In genomic region chr3:107695948-107696881, GRCm38 (mm10) we compare ENCODE assay signal across 8 mouse cellular contexts. TPM values are rescaled to one million over a fixed set of nuclear protein-coding genes. Genes with fewer than 3 reads are reported as not detected.
DNase-seq lines count a peak whose midpoint lies in the region; ATAC-seq and TF ChIP-seq lines count a peak whose summit lies in the region.

TSS of gene Ahcyl1 (minus strand) at chr3:107696560.

- intact Hi-C loops in heart, adult 2 months (cut with DNase I), result loop anchor here (1.0 to 5.0 kb wide), 4 partner anchors 59 to 451 kb away; partner anchors contain the start of gene Gnai3

- H3K4me3 ChIP-seq in embryonic facial prominence, embryonic 14.5 days (ENCODE audit: low read depth, low read length), result peak within 1 kb of the TSS; percentile 88
- peak within 1 kb of the TSS; percentile 85 for H3K4me3 ChIP-seq in heart, adult 2 months
- peak within 1 kb of the TSS; percentile 93 for H3K4me3 ChIP-seq in limb, embryonic 13.5 days
- peak within 1 kb of the TSS; percentile 92 for H3K4me3 ChIP-seq in midbrain, embryonic 16.5 days (ENCODE audit: low read depth, low read length)

- peak; percentile 99 for DNase-seq in 3T3-L1 (ENCODE audit: low read depth, low spot score)
- peak; percentile 95 to 98 for DNase-seq in adrenal gland, postnatal 4 days (ENCODE audit: low spot score in 2 of 2)
- DNase-seq in embryonic facial prominence, embryonic 14.5 days (ENCODE audit: low spot score), result peak; percentile 98
- peak; percentile 99 for DNase-seq in heart, adult 2 months
- peak; percentile 99 for DNase-seq in kidney, adult 8-10 months
- peak; percentile 96 to 98 for DNase-seq in spleen, postnatal 10 days (ENCODE audit: low spot score in 2 of 2)

- no peaks in the 10 kb centered on the region for H3K36me3 ChIP-seq in embryonic facial prominence, embryonic 14.5 days (ENCODE audit: control insufficient read depth, insufficient read depth, low read length)
- peaks cover 17% of the 10 kb centered on the region for H3K36me3 ChIP-seq in heart, adult 2 months (ENCODE audit: control insufficient read depth, insufficient read depth, low read length)
- no peaks in the 10 kb centered on the region for H3K36me3 ChIP-seq in limb, embryonic 13.5 days
- no peaks in the 10 kb centered on the region for H3K36me3 ChIP-seq in midbrain, embryonic 16.5 days (ENCODE audit: control insufficient read depth, insufficient read depth, low read length)

- H3K79me2 ChIP-seq in heart, adult 2 months (replicated peaks; ENCODE audit: control insufficient read depth, insufficient read depth, low read length), result peaks cover 3% of the 10 kb centered on the region

- peak within 1 kb of the TSS; percentile 93 for H3K27ac ChIP-seq in embryonic facial prominence, embryonic 14.5 days (replicated peaks; ENCODE audit: low read depth, low read length)
- peak within 1 kb of the TSS; percentile 86 for H3K27ac ChIP-seq in heart, adult 2 months
- peak within 1 kb of the TSS; percentile 92 for H3K27ac ChIP-seq in limb, embryonic 13.5 days
- H3K27ac ChIP-seq in midbrain, embryonic 16.5 days (ENCODE audit: low read length), result peak within 1 kb of the TSS; percentile 95

- ATAC-seq in embryonic facial prominence, embryonic 14.5 days (ENCODE audit: low read depth), result peak; percentile 98
- ATAC-seq in limb, embryonic 13.5 days (ENCODE audit: low FRiP score, low read depth), result peak; percentile 99
- peak; percentile 99 for ATAC-seq in midbrain, embryonic 16.5 days

- TF ChIP-seq POLR2A in heart, adult 2 months (IDR thresholded peaks at IDR 0.05; ENCODE audit: insufficient read depth, low read depth, low read length), result peak; percentile 76

- H3K4me1 ChIP-seq in embryonic facial prominence, embryonic 14.5 days (ENCODE audit: control insufficient read depth, insufficient read depth, low read length), result peaks cover 28% of the 10 kb centered on the region
- H3K4me1 ChIP-seq in heart, adult 2 months (ENCODE audit: control insufficient read depth, insufficient read depth, low read length), result peaks cover 6% of the 10 kb centered on the region
- peaks cover 27% of the 10 kb centered on the region for H3K4me1 ChIP-seq in limb, embryonic 13.5 days
- H3K4me1 ChIP-seq in midbrain, embryonic 16.5 days (ENCODE audit: control insufficient read depth, insufficient read depth, low read length), result peaks cover 39% of the 10 kb centered on the region

- no peaks in the 10 kb centered on the region for H3K27me3 ChIP-seq in embryonic facial prominence, embryonic 14.5 days (replicated peaks; ENCODE audit: control insufficient read depth, insufficient read depth, low read length)
- no peaks in the 10 kb centered on the region for H3K27me3 ChIP-seq in heart, adult 2 months (ENCODE audit: control insufficient read depth, insufficient read depth, low read length)
- H3K27me3 ChIP-seq in limb, embryonic 13.5 days, result no peaks in the 10 kb centered on the region
- H3K27me3 ChIP-seq in midbrain, embryonic 16.5 days (ENCODE audit: control insufficient read depth, insufficient read depth, low read depth, low read length), result no peaks in the 10 kb centered on the region

- peak within 1 kb of the TSS; percentile 87 for H3K4me2 ChIP-seq in embryonic facial prominence, embryonic 14.5 days (ENCODE audit: low read depth, low read length)
- peak within 1 kb of the TSS; percentile 76 for H3K4me2 ChIP-seq in limb, embryonic 13.5 days (replicated peaks)
- H3K4me2 ChIP-seq in midbrain, embryonic 16.5 days (ENCODE audit: low read length), result peak within 1 kb of the TSS; percentile 97

- no peaks in the 10 kb centered on the region for H3K9me3 ChIP-seq in embryonic facial prominence, embryonic 14.5 days (ENCODE audit: control insufficient read depth, low read length)
- H3K9me3 ChIP-seq in limb, embryonic 13.5 days, result no peaks in the 10 kb centered on the region
- no peaks in the 10 kb centered on the region for H3K9me3 ChIP-seq in midbrain, embryonic 16.5 days (replicated peaks; ENCODE audit: control insufficient read depth, low read length, poor library complexity, severe bottlenecking)

- H3K9ac ChIP-seq in embryonic facial prominence, embryonic 14.5 days (ENCODE audit: low read depth, low read length), result peak within 1 kb of the TSS; percentile 97
- peak within 1 kb of the TSS; percentile 78 for H3K9ac ChIP-seq in heart, adult 2 months (ENCODE audit: low read depth, low read length)
- H3K9ac ChIP-seq in limb, embryonic 13.5 days, result peak within 1 kb of the TSS; percentile 98
- peak within 1 kb of the TSS; percentile 94 for H3K9ac ChIP-seq in midbrain, embryonic 16.5 days (ENCODE audit: low read depth, low read length)

- peak; percentile 95 for TF ChIP-seq CTCF in heart, adult 2 months (IDR thresholded peaks at IDR 0.05)

- peak; percentile 99 for TF ChIP-seq EP300 in heart, adult 2 months (IDR thresholded peaks at IDR 0.05; ENCODE audit: insufficient read depth, low read depth, low read length)

- 0% methylated on average over 38 of the region's 93 CpGs for WGBS in embryonic facial prominence, embryonic 14.5 days
- under 1% methylated on average over 86 of the region's 93 CpGs for WGBS in heart, adult 2 months
- WGBS in limb, embryonic 13.5 days, result under 1% methylated on average over 93 of the region's 93 CpGs
- WGBS in midbrain, embryonic 16.5 days, result under 1% methylated on average over 77 of the region's 93 CpGs

RNA-seq across cellular contexts. Expression of gene Ahcyl1, which starts in this region (rescaled TPM):
- 100 to 1,000 TPM; 171 to 173 TPM for total RNA-seq in adrenal gland, postnatal 4 days (2021)
- 89.3 and 95.0 TPM in 2 replicates for polyA plus RNA-seq in embryonic facial prominence, embryonic 14.5 days (2014; fragmentation: Nextera tagmentation; extraction: Ambion mirVana)
- total RNA-seq in heart, adult 2 months (2021), result 10 to 100 TPM; 76.5 to 82.3 TPM
- 50.9 and 94.6 TPM in 2 replicates for polyA plus RNA-seq in heart, adult 2 months (2012; rRNA removed)
- 83.6 and 86.4 TPM in 2 replicates for polyA plus RNA-seq in limb, embryonic 13.5 days (2015; fragmentation: Nextera tagmentation; extraction: Ambion mirVana)
- polyA plus RNA-seq in midbrain, embryonic 16.5 days (2015; fragmentation: Nextera tagmentation; extraction: Ambion mirVana), result 112 and 114 TPM in 2 replicates

Comparison
In these comparisons a context has a peak if more than half of its experiments do, and no peak if none do; other contexts are left out.
1. Peak in every context shown above with its lines: DNase-seq, ATAC-seq, H3K4me3 ChIP-seq and H3K27ac ChIP-seq.